Mouse (Mus musculus) left cerebral cortex, adult 2 months (tissue): ENCODE data around the gene Fcgr1. TPM values are rescaled to one million over a fixed set of nuclear protein-coding genes. Genes with fewer than 3 reads are reported as not detected.
"Not testable (repeated sequence)": the region's sequence is repeated elsewhere in the genome, so short reads cannot be mapped to it uniquely, and the experiment has no call there.

ENCODE experiments used
- DNase-seq, 2 experiments: peaks; one replicate each; pipeline ENCODE4 v3.0.0; 2021 to 2022; ENCODE audit warnings: low spot score in 2 of 2, mixed read lengths in 1 of 2; ENCODE audit errors: extremely low spot score in 1 of 2
- H3K27ac ChIP-seq: fragments of 200-600 bp; 2 replicates; pipeline ENCODE4 v1.8.1; 2022
- H3K4me3 ChIP-seq: fragments of 200-600 bp; 2 replicates; pipeline ENCODE4 v1.8.1; 2022
- CTCF ChIP-seq: fragments of 200-600 bp; IDR thresholded peaks from 2 replicates; pipeline ENCODE4 v1.8.1; 2022; ENCODE audit warnings: antibody characterized with exemption, mild to moderate bottlenecking, moderate library complexity
- intact Hi-C: fragments of 180-260 bp; cut with DNase I; formaldehyde crosslinking; loops from one replicate; pipeline ENCODE4 v1.15.1; 2025
- total RNA-seq, 2 experiments: library from RNA; stranded (reverse); gene quantifications; 2 replicates each; pipeline ENCODE4 v1.2.3; 2021

Fcgr1 gene
- total RNA-seq, 2 experiments from 2014 or later: 2.0 to 2.7 TPM

DNA sequence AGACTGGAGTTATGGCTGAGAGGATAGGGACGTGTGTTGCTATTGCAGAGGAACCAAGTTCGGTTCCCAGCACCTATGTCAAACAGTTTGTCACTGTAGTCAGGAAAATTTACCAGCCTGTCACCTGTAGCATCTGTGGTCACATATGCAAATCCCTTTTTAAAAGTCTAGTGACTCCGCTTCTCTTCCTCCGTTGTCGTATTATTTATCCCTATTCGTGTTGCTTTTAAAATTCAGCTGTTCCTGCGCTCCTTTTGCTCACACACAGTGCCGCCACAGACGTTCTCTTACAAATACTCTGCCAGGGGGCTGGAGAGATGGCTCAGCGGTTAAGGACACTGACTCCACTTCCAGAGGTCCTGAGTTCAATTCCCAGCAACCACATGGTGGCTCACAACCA, 28.8 kb upstream of the Fcgr1 start:
- no peak overlapping the region for H3K27ac ChIP-seq
- intact Hi-C loops: no loop called here
- no peak overlapping the region for H3K4me3 ChIP-seq
- no peak for DNase-seq
- no peak for TF ChIP-seq CTCF

DNA sequence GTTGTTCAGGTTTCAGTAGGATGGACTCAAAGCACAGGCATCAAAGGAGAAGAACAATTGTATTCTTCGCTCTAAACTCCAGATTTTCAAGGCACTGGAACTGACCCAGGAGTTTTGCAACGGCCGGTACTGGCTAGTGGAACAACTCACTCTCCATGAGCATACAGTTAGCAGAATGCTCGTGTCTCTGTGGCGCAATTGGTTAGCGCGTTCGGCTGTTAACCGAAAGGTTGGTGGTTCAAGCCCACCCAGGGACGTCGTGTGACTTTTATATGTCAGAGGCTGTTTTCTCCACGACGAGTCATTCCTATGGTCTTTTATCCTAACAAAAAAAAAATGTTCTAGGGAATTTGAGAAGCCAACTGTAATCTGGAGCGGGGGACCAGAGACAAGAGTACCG, 28.1 kb upstream of the Fcgr1 start:
- intact Hi-C loops: no loop called here
- no peak for TF ChIP-seq CTCF
- DNase-seq: no peak
- Histone ChIP-seq H3K27ac (no peak overlapping the region), H3K4me3 (no peak overlapping the region)

DNA sequence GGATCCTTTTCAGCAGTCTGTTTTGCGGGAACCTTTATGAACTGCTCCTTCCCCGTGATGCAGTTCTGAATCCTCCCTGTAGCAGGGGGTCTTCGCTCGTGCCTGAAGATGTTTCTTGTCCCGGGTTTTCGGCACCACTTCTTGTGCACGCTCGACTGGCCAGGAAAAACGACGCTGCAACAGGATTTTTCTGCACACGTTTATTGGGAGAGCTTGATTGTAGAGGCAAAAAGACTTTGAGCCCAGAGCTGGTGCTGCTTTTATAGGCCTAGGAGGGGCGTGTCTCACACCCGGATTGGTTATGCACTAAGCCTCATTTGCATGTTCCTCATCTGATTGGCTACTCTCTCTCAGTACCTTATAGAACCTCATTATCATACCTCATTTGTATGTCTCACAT, 26.2 kb upstream of the Fcgr1 start:
- DNase-seq, H3K27ac ChIP-seq, intact Hi-C loops, H3K4me3 ChIP-seq: not testable (repeated sequence)

DNA sequence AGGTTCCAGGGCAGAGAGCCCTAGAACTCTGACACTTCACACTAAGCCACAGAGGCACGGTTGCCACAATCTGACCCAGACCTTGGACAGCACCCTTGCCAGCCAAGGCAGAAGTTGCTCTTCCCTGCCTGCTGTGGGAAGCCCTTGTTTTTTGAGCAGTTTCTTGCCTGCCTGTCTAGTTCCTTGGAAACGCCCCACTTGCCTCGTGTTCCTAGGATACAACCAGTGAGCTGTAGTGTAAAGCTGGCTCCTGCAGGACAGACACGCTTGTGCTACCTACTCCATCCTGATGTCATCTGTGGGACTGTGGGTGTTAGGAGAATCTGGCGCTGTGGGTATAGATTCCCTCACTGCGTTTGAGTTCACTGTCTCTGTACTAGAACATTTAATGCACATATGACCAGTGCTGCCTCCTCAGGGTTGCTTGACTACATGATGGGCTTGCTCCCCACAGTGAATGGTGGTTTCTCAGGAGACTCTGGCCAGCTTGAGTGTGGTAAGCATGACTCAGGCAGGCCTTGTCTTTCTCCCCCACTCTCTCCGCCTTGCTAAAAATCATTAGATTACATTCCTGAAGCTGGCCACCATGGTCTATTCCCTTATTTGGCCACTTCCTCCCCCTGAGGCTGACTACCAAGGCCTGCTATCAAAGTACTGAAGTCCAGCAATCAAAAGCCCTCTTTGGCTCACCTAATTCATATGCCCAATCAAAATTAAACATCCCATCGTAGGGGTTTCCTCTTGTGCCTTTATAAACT, 18.8 kb upstream of the Fcgr1 start:
- no peak for TF ChIP-seq CTCF
- no peak overlapping the region for H3K4me3 ChIP-seq
- H3K27ac ChIP-seq: no peak overlapping the region
- intact Hi-C loops: no loop called here
- no peak for DNase-seq

DNA sequence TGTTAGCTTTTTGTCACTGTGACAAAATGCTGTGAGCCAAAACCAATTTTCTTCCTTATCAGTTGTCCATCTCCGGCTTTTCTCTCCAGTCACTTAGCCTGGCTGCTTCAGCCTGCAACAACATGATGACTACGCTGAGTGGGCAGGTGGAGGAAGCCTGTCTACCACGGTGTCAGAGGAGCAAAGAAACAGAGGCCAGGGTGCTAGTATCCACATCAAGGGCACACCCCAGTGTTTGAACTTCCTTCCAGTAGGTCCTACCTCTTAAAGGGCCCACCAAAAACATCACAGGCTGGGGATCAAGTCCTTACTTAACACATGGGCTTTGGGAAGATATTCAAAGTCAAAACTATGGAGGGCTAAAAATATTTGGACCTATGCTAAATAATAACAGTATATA, 15.7 kb upstream of the Fcgr1 start:
- no peak for DNase-seq
- intact Hi-C loops: no loop called here
- no peak for TF ChIP-seq CTCF
- Histone ChIP-seq H3K4me3 (no peak overlapping the region), H3K27ac (no peak overlapping the region)

DNA sequence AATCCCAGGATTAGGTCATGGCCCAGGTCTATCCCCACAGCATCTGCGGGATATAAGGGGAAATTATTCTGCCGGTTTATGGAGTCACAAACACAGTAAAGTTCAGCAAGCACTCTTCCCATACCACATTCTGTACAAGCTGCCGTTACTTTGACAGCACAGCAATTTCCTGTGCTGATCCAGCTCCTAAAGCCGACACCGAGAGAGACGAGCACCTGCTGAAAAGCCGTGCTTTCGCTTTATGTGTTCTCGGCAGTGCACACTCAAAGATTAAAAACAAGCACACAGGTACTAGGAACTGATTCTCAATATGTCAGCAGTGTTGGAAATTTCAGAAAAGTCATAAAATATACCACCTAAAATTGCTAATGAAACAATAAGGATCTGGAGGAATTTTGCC, 12.7 kb upstream of the Fcgr1 start:
- no peak for DNase-seq
- intact Hi-C loops: no loop called here
- no peak for TF ChIP-seq CTCF
- no peak overlapping the region for H3K27ac ChIP-seq
- H3K4me3 ChIP-seq: no peak overlapping the region

DNA sequence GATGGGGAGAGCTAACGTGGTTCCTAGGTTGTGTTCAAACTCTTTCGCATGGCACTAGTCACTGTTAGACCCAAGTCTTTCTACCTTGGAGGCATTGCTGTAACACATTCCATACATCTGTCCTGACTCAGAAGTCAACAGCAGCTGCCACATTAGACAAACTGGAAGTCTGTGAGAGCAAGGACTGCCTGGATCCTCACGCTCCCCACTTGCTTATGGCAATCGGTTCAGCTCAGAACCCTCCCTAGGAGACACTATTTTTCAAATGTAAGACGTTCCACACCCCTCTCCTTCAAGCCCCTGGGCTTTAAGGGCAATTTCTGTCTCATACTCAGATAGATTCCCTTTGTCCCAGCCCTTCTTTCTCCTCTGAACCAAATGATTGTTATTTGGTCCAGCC, 8.3 kb upstream of the Fcgr1 start:
- no peak for TF ChIP-seq CTCF
- Histone ChIP-seq H3K27ac (no peak overlapping the region), H3K4me3 (no peak overlapping the region)
- no peak for DNase-seq
- intact Hi-C loops: no loop called here

DNA sequence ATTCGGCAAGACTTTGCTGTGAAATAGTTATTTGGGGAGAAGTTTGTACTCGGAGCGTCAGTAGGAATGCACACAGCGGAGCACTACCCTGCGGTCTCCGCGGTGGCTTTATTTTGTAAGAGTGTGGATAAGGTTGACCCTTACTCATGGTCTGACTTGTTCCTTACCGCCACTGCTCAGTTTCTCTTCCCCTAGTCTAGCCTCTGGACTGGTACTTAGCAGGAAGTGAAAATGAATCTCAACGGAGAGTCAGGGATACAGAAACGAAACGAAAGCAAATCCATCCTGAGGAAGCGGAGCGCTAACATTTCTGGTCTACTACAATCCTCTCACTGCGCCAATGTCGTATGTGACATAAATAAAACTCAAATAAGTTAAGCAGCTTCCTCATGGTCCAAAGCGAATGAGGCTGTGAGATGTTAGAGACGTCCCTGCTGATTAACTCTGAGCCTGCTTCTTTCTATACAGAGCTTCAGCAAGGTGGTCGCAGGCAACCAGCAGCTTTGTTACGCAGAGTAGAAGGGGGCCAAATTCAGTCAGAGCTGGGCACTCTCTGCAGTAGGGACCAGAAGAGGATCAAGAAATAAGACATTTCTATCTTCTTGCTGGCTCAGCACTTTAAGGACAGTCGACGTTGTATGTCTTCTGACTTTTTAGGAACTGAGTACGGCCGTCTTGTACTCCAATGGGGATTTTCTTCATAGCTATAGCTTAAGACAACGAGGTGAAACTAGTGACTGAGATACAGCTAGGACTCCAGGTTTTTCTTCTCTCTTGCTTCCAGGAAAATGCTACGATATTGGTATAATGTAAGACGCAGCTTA, 7.1 kb upstream of the Fcgr1 start:
- intact Hi-C loops: no loop called here
- no peak for DNase-seq
- Histone ChIP-seq H3K27ac (no peak overlapping the region), H3K4me3 (peak overlapping the region; percentile 22; the same call in 1 of the 2 replicates)
- TF ChIP-seq CTCF: no peak

DNA sequence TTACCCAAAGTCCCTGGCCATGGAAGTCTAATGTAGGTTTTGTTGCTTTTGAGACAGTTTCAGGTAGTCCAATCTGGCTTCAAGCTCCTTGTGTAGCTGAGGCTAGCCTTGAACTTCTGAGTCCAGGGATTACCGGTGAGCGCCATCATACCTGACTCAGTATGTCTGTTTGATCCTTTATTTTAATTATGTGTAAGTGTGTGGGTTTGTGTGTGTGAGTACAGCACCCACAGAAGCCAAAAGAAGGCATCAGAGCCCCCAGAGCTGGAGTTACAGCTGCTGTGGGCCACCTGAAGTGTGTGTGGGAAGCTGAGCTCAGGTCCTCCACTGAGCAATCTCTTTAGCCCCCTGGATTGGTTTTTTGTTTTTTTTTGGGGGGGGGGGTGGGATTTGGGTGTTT, 5.8 kb upstream of the Fcgr1 start:
- no peak overlapping the region for H3K4me3 ChIP-seq
- intact Hi-C loops: no loop called here
- TF ChIP-seq CTCF: no peak
- DNase-seq: no peak
- H3K27ac ChIP-seq: no peak overlapping the region

DNA sequence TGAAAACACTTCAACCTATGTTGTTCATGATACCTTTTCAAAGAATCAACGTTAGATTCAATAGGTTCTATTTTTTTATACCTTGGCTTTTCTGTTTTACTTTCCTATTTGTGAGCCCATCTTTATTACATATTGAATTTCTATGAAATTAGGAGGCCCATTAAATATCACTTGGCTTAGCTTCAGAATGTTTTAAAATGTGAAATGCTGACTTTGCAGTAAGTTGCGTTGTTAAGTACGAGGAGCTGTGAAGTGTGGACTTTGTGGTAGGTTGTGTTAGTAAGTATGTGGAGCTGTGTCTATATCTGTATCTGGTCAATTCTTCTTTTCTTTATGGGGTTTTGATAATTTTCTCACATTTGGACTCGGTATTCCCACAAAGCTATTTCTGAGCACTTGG, 4.6 kb upstream of the Fcgr1 start:
- TF ChIP-seq CTCF: no peak
- Histone ChIP-seq H3K27ac (no peak overlapping the region), H3K4me3 (no peak overlapping the region)
- intact Hi-C loops: no loop called here
- no peak for DNase-seq

DNA sequence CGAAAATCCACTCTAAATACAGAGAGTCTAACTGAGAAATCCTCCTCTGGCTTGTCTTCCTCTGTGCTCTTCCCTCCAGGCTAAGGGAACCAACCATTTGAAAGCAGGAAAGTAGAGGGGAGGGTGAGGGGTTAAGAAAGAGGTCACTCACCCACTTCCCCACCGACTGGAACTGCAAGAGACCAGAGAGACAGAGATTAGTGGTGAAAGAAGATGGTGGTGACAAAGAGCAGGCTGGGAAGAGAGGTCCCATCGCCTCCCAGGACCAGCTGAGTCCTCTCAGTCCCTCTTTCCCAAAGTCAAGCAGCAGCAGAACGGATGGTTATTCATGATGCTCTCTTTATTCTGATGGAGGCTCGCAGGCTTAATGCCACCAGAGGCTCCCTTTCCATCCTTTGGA, 401 bp downstream of the Fcgr1 start:
- intact Hi-C loops: no loop called here
- DNase-seq: no peak
- Histone ChIP-seq H3K4me3 (no peak overlapping the region), H3K27ac (peak overlapping the region; percentile 48; the same call in 1 of the 2 replicates)
- no peak for TF ChIP-seq CTCF

DNA sequence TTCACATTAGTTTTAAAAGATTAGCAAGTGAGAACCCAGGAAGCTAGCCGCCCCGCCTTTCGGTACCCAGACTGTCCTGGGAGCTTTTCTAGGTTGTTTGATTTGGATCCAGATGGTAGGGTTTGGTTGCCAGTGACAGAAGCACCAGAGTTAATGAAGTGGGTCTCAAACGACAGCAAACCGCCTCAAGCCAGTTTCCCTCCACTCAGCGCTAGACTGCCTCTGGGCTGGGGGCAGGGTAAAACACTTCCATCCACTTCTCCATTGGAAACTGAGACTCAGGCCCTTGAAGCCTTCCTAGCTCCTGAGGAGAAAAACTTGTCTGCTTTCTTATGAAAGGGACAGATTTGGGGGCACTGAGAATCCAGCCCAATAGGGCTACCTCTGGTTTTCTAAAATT, 1.1 kb downstream of the Fcgr1 start:
- Histone ChIP-seq H3K4me3 (no peak overlapping the region), H3K27ac (no peak overlapping the region)
- DNase-seq: no peak
- intact Hi-C loops: no loop called here
- no peak for TF ChIP-seq CTCF

DNA sequence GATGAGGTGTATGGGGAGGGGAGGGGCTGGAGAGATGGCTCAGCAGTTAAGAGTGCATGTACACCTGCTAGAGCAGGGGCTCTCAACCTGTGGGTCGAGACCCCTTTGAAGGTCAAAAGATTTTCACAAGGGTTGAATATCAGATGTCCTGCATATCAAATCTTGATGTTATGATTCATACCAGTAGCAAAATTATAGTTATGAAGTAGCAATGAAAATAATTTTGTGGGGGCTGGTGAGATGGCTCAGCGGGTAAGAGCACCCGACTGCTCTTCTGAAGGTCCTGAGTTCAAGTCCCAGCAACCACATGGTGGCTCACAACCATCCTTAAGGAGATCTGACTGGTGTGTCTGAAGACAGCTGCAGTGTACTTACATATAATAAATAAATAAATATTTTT, 3.0 kb downstream of the Fcgr1 start:
- H3K27ac ChIP-seq, DNase-seq, intact Hi-C loops, H3K4me3 ChIP-seq: not testable (repeated sequence)
